Mouse (Mus musculus): ENCODE measurements around the gene Jtb. TPM values are rescaled to one million over a fixed set of nuclear protein-coding genes. Genes with fewer than 3 reads are reported as not detected.

The Jtb gene
- polyA plus RNA-seq, 1 experiment from 2014 or later = 106 TPM

GRCm38 (mm10) chr3:90208662-90209061 lies 22.7 kb upstream of the Jtb start:
- Histone ChIP-seq H3K27me3 (replicated peaks; ENCODE audit: control insufficient read depth, insufficient read depth, low read length) (no peaks in the 10 kb centered on the region), H3K36me3 (ENCODE audit: control insufficient read depth, insufficient read depth) (peaks cover 28% of the 10 kb centered on the region), H3K9me3 (ENCODE audit: control insufficient read depth, low read length) (no peaks in the 10 kb centered on the region), H3K4me3 (replicated peaks; ENCODE audit: low read length) (no peak overlapping the region), H3K9ac (replicated peaks; ENCODE audit: low read depth, low read length) (no peak overlapping the region), H3K4me1 (replicated peaks; ENCODE audit: control insufficient read depth, insufficient read depth, low read length) (peaks cover 16% of the 10 kb centered on the region), H3K27ac (ENCODE audit: low read length) (no peak overlapping the region), H3K4me2 (ENCODE audit: low read length) (no peak overlapping the region)
- ATAC-seq = no peak
- 91% methylated on average over 2 of the region's 2 CpGs for WGBS

DNA sequence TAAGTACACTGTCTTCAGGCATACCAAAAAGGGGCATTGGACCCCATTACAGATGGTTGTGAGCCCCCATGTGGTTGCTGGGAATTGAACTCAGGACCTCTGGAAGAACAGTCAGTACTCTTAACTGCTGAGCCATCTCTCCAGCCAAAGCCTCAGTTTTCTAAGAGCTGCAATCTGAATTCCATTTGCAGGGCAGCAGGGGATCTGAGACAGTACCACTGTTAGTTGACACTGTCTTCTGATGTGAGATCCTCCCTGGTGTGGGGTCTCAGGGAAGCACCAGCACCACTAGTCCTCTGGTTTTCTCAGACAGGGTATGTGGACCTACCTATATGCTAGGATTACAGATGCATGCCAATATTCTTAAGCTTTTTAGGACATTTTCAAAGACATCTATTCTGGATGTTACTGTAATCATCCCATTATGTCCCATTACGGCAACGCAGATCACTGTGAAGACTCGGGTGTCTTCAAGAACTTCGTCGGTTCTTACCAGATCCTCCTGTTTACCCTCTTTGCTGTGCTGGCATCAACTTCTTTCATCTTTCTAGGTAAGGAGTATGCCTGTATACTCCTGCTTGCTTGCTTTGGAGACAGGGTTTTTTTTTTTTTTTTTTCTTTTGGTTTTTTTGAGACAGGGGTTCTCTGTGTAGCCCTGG lies 21.4 kb upstream of the Jtb start:
- no peak for ATAC-seq
- H3K27ac ChIP-seq (ENCODE audit: low read length) = no peak overlapping the region
- H3K9me3 ChIP-seq (ENCODE audit: control insufficient read depth, low read length) = no peaks in the 10 kb centered on the region
- no peak overlapping the region for H3K9ac ChIP-seq (replicated peaks; ENCODE audit: low read depth, low read length)
- H3K36me3 ChIP-seq (ENCODE audit: control insufficient read depth, insufficient read depth) = peaks cover 28% of the 10 kb centered on the region
- peaks cover 20% of the 10 kb centered on the region for H3K4me1 ChIP-seq (replicated peaks; ENCODE audit: control insufficient read depth, insufficient read depth, low read length)
- no peaks in the 10 kb centered on the region for H3K27me3 ChIP-seq (replicated peaks; ENCODE audit: control insufficient read depth, insufficient read depth, low read length)
- WGBS = 95% methylated on average over 5 of the region's 5 CpGs
- no peak overlapping the region for H3K4me3 ChIP-seq (replicated peaks; ENCODE audit: low read length)
- no peak overlapping the region for H3K4me2 ChIP-seq (ENCODE audit: low read length)

- H3K36me3 ChIP-seq (ENCODE audit: control insufficient read depth, insufficient read depth) = peaks cover 28% of the 10 kb centered on the region
Measured at GRCm38 (mm10) chr3:90211475-90212398, 19.7 kb upstream of the Jtb start.

GRCm38 (mm10) chr3:90212723-90213122 lies 18.7 kb upstream of the Jtb start:
- H3K4me2 ChIP-seq (ENCODE audit: low read length) = peak overlapping the region; percentile 97
- 19% methylated on average over 5 of the region's 5 CpGs for WGBS
- peaks cover 20% of the 10 kb centered on the region for H3K4me1 ChIP-seq (replicated peaks; ENCODE audit: control insufficient read depth, insufficient read depth, low read length)
- no peak overlapping the region for H3K27ac ChIP-seq (ENCODE audit: low read length)
- no peaks in the 10 kb centered on the region for H3K9me3 ChIP-seq (ENCODE audit: control insufficient read depth, low read length)
- ATAC-seq = no peak
- peak overlapping the region; percentile 62 for H3K9ac ChIP-seq (replicated peaks; ENCODE audit: low read depth, low read length)
- peak overlapping the region; percentile 60 for H3K4me3 ChIP-seq (replicated peaks; ENCODE audit: low read length)
- peaks cover 27% of the 10 kb centered on the region for H3K36me3 ChIP-seq (ENCODE audit: control insufficient read depth, insufficient read depth)
- H3K27me3 ChIP-seq (replicated peaks; ENCODE audit: control insufficient read depth, insufficient read depth, low read length) = no peaks in the 10 kb centered on the region

More at GRCm38 (mm10) chr3:90211475-90212398, 19.7 kb upstream of the Jtb start:
- no peaks in the 10 kb centered on the region for H3K9me3 ChIP-seq (ENCODE audit: control insufficient read depth, low read length)
- H3K4me2 ChIP-seq (ENCODE audit: low read length) = peak overlapping the region; percentile 97
- no peak overlapping the region for H3K27ac ChIP-seq (ENCODE audit: low read length)
- no peaks in the 10 kb centered on the region for H3K27me3 ChIP-seq (replicated peaks; ENCODE audit: control insufficient read depth, insufficient read depth, low read length)
- H3K4me1 ChIP-seq (replicated peaks; ENCODE audit: control insufficient read depth, insufficient read depth, low read length) = peaks cover 20% of the 10 kb centered on the region
- no peak overlapping the region for H3K9ac ChIP-seq (replicated peaks; ENCODE audit: low read depth, low read length)
- 81% methylated on average over 13 of the region's 13 CpGs for WGBS
- H3K4me3 ChIP-seq (replicated peaks; ENCODE audit: low read length) = no peak overlapping the region
- no peak for ATAC-seq

- Histone ChIP-seq H3K36me3 (ENCODE audit: control insufficient read depth, insufficient read depth) (peaks cover 21% of the 10 kb centered on the region), H3K4me2 (ENCODE audit: low read length) (peak within 1 kb of the TSS; percentile 97), H3K9ac (replicated peaks; ENCODE audit: low read depth, low read length) (peak within 1 kb of the TSS; percentile 62), H3K27me3 (replicated peaks; ENCODE audit: control insufficient read depth, insufficient read depth, low read length) (no peaks in the 10 kb centered on the region), H3K9me3 (ENCODE audit: control insufficient read depth, low read length) (no peaks in the 10 kb centered on the region), H3K27ac (ENCODE audit: low read length) (peak within 1 kb of the TSS; percentile 72), H3K4me1 (replicated peaks; ENCODE audit: control insufficient read depth, insufficient read depth, low read length) (peaks cover 20% of the 10 kb centered on the region), H3K4me3 (replicated peaks; ENCODE audit: low read length) (peak within 1 kb of the TSS; percentile 60)
- WGBS = under 1% methylated on average over 41 of the region's 42 CpGs
- peak; percentile 97 for ATAC-seq
Measured at GRCm38 (mm10) chr3:90213377-90213866, 18.0 kb upstream of the Jtb start, which contains the start of the genes Rps27 and Rab13. Rps27 (minus strand) TSS chr3:90213651. Rab13 (plus strand) TSS chr3:90213695.

DNA sequence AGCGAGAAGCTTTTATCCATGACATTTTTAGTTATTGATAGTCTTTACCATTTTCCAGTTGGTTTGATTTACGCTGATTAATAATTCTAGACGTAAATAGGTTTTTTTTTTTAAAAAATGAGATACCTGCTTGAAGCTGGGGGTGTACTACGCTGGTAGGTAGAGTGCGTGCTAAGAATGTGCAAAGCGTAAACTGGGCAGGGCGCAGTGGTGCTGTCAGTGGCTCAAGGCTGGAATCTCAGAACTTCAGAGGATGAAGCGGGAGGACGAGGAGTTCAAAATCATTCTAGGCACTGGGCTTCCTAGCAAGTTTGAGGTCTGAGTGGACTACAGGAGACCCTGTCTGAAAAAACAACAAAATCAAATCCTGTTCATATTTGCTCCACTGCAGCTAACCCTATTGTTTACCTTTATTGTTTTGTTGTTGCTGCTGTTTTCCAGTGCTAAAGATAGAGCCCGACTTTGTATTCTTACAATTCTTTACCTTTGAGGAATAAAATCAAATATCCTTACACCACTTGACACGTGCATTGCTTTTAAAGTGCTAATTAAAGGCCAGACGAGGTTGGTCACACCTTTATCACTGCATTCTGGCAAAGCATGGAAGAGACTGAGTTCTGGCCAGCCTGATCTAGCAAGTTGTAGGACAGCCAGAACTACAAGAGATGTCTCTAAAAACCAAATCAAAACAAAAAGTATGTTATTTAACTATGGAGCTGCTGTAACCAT lies 17.3 kb upstream of the Jtb start:
- peak overlapping the region; percentile 72 for H3K27ac ChIP-seq (ENCODE audit: low read length)
- peak overlapping the region; percentile 60 for H3K4me3 ChIP-seq (replicated peaks; ENCODE audit: low read length)
- peak overlapping the region; percentile 51 for H3K9ac ChIP-seq (replicated peaks; ENCODE audit: low read depth, low read length)
- peaks cover 21% of the 10 kb centered on the region for H3K36me3 ChIP-seq (ENCODE audit: control insufficient read depth, insufficient read depth)
- H3K4me1 ChIP-seq (replicated peaks; ENCODE audit: control insufficient read depth, insufficient read depth, low read length) = peaks cover 20% of the 10 kb centered on the region
- peak; percentile 29; the same call in 1 of the 2 replicates for ATAC-seq
- H3K4me2 ChIP-seq (ENCODE audit: low read length) = peak overlapping the region; percentile 85
- no peaks in the 10 kb centered on the region for H3K27me3 ChIP-seq (replicated peaks; ENCODE audit: control insufficient read depth, insufficient read depth, low read length)
- WGBS = 8% methylated on average over 12 of the region's 12 CpGs
- H3K9me3 ChIP-seq (ENCODE audit: control insufficient read depth, low read length) = no peaks in the 10 kb centered on the region

GRCm38 (mm10) chr3:90215825-90216380 lies 15.5 kb upstream of the Jtb start:
- H3K9ac ChIP-seq (replicated peaks; ENCODE audit: low read depth, low read length) = no peak overlapping the region
- no peak overlapping the region for H3K4me2 ChIP-seq (ENCODE audit: low read length)
- 28% methylated on average over 1 of the region's 1 CpGs for WGBS
- no peak overlapping the region for H3K4me3 ChIP-seq (replicated peaks; ENCODE audit: low read length)
- no peaks in the 10 kb centered on the region for H3K9me3 ChIP-seq (ENCODE audit: control insufficient read depth, low read length)
- H3K27ac ChIP-seq (ENCODE audit: low read length) = no peak overlapping the region
- peaks cover 29% of the 10 kb centered on the region for H3K4me1 ChIP-seq (replicated peaks; ENCODE audit: control insufficient read depth, insufficient read depth, low read length)
- ATAC-seq = no peak
- H3K36me3 ChIP-seq (ENCODE audit: control insufficient read depth, insufficient read depth) = peaks cover 12% of the 10 kb centered on the region
- H3K27me3 ChIP-seq (replicated peaks; ENCODE audit: control insufficient read depth, insufficient read depth, low read length) = no peaks in the 10 kb centered on the region

DNA sequence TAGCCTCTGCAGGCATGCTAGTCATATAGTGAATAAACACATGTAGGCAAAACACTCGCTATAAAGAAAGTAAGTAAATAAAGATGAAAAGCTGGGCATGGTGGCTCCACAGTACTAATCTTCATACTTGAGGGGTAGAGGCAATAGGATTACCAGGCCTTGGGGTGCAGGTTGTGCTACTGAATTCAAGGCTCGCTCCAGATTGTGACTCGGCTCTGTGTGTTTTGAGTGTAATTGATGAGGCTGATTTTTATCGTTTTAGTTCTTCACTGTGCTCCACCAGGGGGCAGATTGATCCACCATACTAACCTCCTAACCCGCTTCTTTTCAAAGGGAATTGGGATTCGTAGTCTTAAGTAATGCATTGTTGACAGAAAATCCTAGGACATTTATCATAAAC lies 11.3 kb upstream of the Jtb start:
- H3K4me3 ChIP-seq (replicated peaks; ENCODE audit: low read length) = peak overlapping the region; percentile 45
- H3K27me3 ChIP-seq (replicated peaks; ENCODE audit: control insufficient read depth, insufficient read depth, low read length) = no peaks in the 10 kb centered on the region
- peaks cover 11% of the 10 kb centered on the region for H3K4me1 ChIP-seq (replicated peaks; ENCODE audit: control insufficient read depth, insufficient read depth, low read length)
- 9% methylated on average over 6 of the region's 6 CpGs for WGBS
- H3K9me3 ChIP-seq (ENCODE audit: control insufficient read depth, low read length) = no peaks in the 10 kb centered on the region
- H3K4me2 ChIP-seq (ENCODE audit: low read length) = peak overlapping the region; percentile 81
- H3K9ac ChIP-seq (replicated peaks; ENCODE audit: low read depth, low read length) = peak overlapping the region; percentile 61
- ATAC-seq = peak; percentile 63
- no peaks in the 10 kb centered on the region for H3K36me3 ChIP-seq (ENCODE audit: control insufficient read depth, insufficient read depth)
- H3K27ac ChIP-seq (ENCODE audit: low read length) = peak overlapping the region; percentile 51

Data from forebrain, embryonic 16.5 days (tissue).